Mouse (Mus musculus) c-Kit-positive CD71-negative TER-119-negative erythroid progenitor cells, embryonic 14.5 days (primary cell): ENCODE data around the gene Bola2.
A peak's percentile ranks its signal among the peaks of the same experiment; 100 is the strongest.

Source experiments
- DNase-seq: peaks from one replicate; pipeline ENCODE4 v3.0.0-alpha.2; 2013; ENCODE audit warnings: low read depth

Bola2 gene

DNA sequence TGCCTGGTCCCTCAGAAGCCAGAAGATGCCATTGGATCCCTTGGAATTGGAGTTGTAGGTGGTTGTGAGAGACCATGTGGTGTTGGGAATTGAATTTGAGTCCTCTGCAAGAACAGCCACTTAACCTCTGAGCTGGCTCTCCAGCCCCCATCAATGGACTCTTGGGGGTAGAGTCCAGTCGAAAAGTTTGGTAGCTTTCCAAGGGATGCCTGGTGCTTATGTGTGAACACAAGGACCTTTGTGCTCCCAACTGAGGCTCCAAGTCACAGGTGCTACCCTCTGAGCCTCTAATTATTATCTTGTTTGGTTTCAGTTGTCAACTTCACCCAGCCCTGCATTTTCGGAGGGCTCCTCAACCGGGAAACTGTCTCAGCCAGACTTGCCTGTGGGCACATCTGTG, 4.5 kb upstream of the Bola2 start:
- DNase-seq = no peak

DNA sequence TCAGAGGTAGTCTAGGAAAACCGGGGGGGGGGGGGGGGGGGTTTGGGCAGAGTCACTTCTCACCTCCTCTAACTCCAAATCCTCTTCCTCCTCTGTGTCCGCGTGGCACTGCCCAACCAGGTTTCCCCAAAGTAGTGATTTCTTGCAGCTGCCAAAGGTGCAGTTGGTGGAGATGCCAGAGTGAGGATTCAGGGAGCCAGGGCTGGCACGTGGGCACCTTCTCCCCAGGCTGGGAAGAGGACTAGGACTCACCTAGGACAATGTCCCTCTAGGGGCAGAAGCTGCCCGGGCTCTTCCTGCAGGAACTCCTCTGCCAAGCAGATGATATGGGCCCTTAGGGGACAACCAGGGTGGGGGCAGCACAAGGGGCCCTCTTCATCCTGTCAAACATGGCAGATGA, 3.5 kb upstream of the Bola2 start:
- DNase-seq = no peak

DNA sequence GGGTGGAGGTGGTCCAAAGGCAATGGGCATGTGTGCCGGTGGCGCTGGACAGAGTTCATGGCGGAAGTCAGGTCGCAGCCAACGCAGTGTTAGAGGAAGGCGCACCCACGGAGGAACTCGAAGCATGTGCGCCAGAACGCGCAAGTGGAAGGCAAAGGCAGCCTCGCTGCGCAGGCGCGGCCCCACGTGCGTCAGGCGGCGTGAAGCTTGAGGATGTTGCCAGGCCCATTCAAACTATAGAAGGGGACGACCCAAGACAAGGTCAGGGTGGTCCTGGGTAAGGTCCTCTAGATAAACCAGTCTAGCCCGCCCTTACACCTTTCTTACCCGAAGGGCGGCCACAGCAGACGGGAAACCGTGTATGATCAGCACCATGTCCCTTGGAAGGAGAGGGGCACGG, 2.8 kb upstream of the Bola2 start:
- no peak for DNase-seq

DNA sequence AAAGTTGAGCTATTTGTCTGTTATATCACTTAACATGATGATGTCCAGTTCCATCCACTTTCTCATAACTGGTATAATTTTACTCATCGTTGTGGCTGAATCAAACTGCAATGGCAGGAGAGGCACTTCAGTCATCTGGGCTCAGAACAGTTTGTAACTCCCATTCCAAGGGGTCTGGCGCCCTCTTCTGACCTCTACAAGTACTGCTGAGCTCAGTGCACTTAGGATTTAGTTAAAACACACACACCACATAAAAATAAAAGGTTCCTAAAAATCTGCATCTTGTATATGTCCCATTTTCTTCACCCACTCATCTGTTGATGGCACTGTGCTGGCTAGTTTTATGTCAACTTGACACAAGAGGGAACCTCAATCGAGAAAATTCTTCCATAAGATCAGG, 1.9 kb upstream of the Bola2 start:
- DNase-seq = peak; percentile 92

DNA sequence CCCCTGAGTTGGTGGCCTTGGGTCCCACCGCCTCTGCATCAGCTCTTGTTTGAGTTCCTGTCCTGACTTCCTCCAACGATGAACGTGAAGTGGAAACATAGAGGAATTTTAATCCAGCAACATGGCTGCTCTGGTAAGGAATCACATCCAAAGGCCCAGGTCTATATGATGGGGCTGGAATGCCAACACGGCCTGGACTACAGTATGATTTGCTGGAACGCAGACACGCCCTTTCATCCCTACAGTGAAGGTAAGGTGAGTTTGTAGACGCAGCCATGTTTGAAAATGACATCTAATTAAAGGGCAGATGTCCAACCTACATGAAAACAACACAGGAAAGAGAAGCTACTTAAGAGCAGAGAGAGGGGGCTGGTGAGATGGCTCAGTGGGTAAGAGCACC, 1.4 kb upstream of the Bola2 start:
- no peak for DNase-seq

DNA sequence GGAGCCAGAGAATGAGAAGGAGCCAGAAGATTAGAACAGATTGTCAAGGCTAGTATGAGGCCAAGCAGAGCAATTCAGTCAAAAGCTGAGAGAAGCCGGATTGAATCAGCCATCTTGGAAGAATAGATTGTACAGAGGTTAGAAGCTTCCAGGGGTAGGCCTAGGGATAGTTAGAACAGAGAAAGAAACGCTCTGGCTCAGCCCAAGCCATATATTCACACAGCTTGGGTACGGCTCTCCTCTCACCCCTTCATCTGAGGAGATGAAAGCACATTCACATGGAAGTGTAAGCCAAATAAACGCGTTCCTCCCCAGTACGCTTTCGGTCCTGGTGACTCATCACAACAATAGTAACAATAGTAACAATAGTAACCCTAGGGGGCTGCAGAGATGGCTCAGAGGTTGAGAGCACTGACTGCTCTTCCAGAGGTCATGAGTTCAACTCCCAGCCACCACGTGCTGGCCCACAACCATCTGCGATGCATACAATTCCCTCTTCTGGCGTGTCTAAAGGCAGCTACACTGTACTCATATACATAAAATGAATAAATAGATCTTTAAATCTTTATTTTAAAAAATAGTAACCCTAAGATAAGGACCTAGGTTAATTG, 655 bp upstream of the Bola2 start:
- no peak for DNase-seq

DNA sequence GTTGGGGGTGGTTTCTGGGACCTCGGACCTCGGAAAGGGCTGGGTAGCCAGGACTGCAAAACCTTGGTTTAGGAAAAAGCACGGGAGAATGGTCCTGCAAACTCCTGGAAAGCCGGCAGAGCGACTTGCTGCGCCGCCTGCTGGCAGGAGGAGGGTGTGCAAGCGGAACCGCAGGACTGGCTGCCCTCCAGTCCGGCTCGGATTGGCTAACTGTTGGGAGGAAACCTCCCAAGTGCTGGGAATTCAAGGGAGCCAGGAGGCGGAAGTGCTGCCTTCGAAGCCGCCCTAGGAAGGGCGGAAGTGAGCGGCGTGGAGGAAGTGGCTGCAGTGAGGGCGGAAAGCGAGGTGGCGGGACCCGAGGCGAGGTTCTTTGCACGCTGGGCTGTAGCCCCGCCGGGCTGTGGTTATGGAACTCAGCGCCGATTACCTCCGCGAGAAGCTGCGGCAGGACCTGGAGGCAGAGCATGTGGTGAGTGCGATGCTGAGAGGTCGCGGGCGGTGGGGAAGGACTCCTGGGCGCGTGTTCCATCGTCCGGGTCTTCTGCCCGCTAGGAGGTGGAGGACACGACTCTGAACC, 518 bp downstream of the Bola2 start, which contains the start of gene Slx1b:
Slx1b (minus strand) TSS at position 154 of the 577 bp plus-strand sequence.
- DNase-seq = peak; percentile 90

DNA sequence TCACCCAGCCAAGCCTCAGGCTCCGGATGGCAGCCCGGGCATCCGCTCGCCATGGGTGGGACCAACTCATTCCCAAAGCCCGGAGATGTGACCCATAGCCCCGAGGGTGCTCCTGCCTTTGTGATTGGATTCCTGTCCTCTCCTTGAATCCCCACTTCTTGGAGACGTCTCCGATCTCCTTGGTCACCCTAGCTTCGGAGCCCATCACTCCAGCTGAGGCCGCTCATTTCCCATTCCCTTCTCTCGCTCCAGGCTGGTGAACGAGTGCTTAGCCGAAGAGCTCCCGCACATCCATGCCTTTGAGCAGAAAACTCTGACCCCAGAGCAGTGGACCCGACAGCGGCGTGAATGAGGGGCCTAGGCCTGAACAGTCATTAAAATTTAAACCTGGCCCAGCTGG, 1.1 kb downstream of the Bola2 start:
- DNase-seq = no peak

DNA sequence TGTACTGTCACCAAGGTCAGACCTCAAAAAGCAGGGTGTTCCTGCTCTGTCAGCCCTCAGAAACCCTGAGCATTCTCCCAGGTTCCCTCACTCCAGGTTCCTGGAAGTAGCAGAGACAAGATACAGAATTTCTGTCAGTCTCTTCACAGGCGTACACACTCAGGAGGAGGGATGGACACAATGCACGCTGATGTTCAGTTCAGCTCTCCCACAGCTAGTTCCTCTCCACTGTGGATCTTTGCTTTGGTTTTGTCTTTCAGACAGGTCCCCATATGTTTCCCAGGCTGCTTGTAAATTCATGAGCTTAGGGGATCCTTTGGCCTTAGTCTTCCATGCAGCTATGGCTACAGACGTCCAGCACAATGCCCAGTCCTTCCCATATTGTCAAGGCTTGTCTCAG, 1.7 kb downstream of the Bola2 start:
- no peak for DNase-seq

DNA sequence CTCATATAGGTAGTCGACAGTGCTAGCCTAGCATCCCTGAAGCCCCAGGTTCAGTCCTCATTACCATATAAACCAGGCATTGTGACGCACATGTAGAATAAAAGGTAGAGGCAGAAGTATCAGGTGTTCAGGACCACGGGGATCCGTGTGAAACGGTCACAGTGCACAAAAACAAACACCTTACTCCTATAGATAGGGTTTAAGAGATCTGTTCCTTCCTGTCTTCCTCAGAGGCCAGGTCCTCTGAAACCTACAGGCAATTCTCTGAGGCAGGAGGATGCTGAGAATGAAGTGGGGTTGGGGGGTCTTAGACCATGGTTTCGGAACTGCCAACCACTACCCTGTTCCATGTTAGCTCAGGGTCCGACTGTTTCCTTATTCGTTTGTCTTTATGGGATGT, 2.6 kb downstream of the Bola2 start:
- DNase-seq = no peak

DNA sequence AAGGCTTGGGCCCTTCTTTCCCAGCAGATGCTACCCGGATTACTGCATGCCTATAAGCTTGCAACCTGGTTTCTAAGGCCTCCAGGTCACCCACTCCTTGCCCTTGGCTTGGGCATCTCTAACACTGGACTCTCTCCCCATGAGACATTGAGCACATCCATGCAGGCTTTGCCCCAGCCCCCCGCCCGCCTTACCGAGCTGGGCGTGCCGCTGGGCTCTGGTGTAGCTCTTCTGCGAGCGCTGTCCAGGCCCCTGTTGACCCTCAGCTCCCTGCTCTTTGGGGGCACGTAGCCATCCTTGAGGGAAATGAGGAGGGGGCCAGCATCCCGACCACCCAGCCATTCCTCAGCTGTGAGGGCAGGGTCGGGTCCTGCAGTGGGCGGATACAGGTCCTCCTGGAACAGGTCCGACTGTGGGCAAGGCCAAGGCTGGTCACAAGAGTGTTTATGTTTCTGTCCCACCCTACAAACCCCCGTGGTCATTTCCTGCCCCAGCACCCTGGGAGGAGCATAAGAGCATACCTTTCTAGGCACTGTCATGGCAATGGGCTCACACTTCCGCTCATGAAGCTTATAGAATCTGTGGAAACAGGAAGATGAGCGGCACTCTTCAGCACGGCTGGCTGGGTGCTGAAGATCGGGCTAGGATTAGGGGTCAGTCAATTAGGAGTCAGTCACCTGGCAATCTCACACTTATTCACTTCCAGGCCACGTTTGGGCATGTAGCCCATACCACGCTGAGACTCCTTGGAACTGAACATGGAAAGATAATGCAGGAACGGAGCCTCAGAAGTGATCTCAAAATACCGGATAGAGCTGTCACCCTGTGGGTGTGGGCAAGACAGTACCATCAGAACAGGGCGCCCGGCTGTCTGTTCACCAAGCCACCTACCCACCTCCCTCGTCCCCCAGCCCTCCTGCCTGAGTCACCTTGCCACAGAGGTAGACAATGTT, 5.1 kb downstream of the Bola2 start:
- DNase-seq = no peak

DNA sequence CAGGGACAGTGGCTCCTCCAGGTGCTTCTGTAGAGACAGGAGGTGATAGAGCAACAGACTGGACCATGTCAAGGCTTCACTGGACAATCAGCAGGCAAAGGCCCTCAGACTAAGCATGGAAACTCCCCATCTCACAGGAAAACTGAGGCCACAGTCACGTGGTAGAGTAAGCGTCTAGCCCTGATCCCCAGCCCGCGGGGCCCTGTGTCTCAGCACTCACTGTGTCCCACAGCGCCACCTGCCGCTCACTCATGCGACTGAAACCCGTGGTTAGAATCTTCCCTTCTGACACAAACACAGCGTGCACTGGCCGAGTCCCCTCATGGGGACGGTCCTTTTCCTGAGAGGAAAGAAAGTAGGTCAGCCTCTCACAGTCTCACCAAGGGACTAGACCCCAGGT, 5.9 kb downstream of the Bola2 start:
- peak; percentile 93 for DNase-seq

DNA sequence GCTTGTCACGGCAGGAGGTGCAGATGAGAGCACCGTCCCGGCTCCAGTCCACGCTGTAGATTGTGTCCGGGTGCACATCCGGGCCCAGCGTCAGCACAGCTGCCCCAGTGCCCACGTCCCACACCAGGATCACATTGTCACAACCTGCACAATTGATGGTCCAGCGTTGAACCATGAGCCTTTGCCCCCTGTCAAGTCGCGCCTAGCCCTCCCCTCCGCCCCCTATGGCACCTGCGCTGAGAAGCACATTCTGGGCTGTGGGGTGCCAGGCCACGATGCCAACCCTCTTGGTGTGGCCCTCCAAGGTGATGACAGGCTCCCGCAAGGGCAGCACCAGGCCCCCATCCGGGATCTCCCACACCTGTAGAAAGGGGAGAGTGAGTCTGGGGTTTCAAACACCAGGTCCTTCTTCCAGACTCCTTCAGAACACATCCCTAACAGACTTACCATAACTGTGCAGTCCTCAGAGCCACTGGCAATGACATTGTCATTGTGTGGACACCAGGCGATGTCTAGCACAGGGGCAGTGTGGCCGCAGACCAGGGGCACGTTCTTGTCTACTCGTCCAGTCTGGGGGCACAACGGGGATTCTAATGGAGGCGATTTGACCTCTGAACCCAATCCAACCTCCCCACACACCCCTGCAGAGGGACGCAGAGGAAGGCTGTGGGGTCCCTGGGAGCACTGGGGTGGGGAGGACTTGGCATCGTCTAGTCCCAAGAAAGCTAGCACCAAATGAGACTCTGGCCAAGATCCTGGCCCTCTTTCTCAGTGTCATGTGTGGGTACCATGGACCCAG, 6.6 kb downstream of the Bola2 start:
- DNase-seq = no peak

DNA sequence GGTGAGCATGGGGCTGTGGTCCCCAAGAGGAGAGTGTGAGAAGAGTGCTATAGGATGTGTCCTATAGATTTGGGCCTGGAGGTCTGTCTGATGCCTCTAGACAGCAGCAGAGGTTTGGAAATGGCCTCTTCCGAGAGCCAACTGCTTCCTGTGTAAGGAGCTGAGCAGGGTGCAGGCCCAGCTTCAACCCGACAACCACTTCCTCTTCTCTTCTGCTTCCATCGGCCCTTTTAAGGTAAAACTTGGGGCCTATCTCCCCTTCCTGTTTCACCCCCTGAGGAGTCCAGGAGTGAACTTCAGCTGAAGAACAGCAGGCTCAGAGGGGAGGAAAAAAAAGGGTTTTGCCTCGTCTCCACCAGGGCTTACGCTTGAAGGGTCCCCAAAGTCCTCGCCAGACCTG, 7.2 kb downstream of the Bola2 start:
- no peak for DNase-seq

DNA sequence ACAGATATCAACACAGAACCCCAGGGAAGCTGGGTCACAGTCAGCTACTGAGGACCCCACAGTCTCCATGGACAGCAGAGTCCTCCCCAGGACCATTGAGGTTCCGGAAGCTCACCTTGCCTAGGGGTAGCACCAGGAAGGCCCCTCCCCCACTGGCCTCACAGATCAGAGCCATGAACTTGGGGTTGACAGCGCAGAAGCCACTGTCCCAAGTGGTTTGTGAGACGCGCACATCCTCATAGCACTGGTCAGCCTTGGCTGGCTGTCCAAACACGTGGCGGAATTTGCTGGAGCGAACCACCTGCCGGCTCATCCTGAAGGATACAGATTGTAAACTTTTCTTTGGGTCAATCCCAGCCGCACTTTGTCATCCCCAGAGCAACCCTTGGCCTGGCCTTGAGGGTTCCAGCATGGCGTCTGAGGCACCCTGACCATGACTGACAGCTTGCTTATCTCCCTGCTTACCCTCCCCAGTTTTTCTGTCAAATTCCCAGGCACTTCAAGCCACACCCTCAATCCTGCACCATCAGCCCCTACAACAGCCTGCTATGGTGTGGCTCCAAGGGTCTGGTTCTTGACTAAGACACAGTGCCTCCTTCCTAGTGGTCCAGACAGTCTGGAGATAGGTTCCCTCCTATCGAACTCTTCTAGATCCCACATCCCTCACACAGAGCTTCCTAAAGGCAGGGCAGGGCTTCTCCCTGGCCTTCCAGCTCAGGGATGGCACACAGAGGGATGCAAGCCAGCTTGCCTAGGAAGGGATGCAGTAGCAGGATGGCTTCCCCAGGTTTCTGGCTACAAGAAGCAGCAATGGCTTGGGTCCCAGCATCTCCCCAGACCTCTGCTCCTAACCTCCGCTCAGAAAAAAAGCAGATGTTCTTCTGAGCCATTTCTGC, 7.9 kb downstream of the Bola2 start:
- no peak for DNase-seq

DNA sequence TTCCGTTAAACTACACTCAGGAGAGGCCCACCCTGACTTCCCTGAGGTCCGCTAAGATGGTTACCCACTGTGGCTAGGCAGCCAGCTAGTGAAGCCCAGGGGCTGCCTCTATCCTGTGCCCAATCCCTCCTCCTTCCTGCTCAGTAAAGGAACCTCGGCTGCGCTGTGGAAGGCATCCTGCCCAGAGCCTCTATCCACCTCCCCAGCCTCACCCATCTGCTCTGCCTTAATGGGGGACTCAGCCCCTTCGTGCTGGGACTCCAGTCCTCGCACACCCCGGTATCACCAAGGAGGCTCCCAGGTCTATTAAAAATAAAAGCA, 8.5 kb downstream of the Bola2 start:
- no peak for DNase-seq

DNA sequence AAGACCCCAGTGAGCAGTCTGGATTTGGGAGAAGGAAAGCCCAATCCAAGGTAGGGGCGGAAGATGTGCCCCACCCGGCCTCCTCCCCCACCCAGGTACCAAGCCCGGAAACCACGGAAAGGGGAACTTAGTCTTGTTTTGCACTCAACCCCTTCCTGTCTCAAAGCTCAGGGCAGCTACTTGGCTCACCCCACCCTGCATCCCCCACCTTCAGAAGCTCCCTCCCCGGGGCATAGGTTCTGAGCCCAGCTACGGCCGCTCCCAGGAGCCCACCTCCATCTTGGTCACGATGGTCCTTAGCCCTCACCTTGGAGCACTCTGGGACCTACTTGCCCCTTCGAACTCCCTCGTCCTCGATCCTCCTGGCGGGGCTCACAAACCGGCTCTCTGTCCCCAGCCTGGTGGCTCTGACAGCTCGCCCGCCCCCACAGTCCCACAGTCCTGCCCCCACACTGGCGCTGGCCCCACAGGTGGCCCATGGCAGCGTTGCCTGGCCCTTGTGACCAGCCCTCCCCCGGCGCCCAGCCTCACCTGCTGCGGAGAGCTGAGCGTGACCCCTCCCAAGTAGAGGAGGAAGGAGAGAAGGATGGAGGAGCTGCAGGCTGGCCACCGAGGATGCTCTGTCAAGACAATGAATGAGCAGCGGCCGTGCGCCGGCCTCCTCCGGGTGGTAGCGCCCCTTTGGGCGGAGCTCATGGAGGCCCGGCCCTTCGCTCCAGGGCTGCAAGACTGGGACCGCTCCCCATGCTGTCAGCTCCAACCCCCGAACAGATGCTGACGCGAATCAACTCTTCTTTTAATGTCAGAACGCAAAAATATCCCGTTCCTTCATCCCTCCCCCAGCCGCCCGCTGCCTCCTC, 9.2 kb downstream of the Bola2 start:
- DNase-seq = no peak

DNA sequence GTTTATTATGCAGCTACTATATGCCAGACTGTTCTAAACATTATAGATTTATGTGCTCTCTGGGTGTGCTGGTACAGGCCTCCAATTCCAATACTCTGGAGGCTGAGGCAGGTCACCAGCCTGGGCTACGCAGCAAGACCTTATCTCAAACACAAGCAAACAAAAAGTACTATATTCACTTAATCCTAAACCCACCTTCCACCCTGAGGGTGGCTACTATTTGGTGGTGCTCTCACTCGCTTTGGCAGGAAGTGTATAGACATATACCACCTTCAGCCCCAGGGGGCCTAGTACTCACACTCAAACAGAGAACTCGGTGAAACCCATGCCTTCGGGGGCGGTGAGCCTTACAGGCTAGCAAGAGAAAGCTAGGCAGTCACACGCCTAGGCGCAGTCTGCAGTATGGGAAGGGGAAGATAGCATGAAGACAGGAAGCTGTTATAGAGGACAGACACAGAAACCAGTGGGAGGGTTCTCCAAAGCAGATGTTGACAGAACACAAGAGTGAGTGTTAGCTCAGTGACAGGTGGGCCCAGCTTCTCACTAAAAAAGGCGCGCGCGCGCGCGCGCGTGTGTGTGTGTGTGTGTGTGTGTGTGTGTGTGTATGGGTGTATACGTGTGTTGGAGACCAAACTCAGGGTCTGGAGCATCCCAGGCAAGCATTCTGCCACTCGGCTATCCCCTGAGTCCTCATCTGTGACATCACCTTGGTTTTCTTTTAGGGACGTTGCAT, 12.4 kb downstream of the Bola2 start, which contains the start of gene Coro1a:
Coro1a (minus strand) TSS at position 346 of the 733 bp plus-strand sequence.
- DNase-seq = no peak

DNA sequence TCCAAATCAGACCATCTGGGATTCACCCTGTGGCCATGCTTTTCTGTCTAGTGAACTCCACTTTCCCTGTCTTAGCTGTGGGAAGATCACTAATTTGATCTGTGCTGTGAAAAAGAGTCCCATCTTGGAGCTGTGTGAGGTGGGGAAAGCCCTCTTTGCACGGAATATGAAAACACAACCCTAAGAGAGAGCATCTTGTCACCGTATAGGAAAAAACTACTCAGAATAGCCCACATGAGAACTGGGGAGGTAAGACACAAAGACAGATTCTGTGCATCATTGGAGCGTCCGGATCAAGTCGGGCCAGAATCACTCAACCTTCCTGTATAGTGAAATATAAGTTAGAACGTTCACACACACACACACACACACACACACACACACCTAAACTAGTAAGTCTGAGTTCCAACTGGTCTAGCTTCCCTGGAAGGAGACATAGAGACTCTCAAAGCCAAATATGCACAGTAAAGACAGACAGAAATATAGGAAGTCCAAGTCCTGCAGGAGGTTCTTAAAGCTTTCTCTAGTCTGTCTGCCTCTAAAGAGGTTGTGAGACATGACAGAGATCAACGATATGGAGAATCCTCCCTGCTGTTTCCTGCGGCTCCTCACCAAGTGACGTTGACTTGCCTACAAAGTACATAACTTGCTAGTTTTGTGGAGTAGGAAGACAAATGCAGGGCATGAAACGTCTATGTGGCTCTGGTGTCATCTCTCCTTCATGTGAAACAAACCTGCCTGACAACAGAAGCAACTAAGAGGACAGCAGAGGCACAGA, 13.2 kb downstream of the Bola2 start:
- no peak for DNase-seq
